Mouse (Mus musculus) liver, embryonic 14.5 days (tissue): ENCODE results near the gene Ccnk.

Source experiments
- CTCF ChIP-seq: IDR thresholded peaks from 2 replicates; pipeline ENCODE4 v1.5.1; 2016; ENCODE audit warnings: antibody characterized with exemption, low read depth, control low read depth
- EP300 ChIP-seq: IDR thresholded peaks from 2 replicates; pipeline ENCODE4 v1.6.1; 2016; ENCODE audit warnings: antibody characterized with exemption, low read depth

GRCm38 (mm10) chr12:108221712-108222111 lies 42.3 kb downstream of the Ccnk start:
- TF ChIP-seq EP300 (no peak), CTCF (no peak)
